Mouse (Mus musculus) brain, embryonic 18.5 days (tissue): ENCODE results near the gene Cfdp1.

Source experiments
- DNase-seq: peaks from one replicate; pipeline ENCODE4 v3.0.0-alpha.2; 2012; ENCODE audit warnings: low read depth, low spot score

Cfdp1 gene

DNA sequence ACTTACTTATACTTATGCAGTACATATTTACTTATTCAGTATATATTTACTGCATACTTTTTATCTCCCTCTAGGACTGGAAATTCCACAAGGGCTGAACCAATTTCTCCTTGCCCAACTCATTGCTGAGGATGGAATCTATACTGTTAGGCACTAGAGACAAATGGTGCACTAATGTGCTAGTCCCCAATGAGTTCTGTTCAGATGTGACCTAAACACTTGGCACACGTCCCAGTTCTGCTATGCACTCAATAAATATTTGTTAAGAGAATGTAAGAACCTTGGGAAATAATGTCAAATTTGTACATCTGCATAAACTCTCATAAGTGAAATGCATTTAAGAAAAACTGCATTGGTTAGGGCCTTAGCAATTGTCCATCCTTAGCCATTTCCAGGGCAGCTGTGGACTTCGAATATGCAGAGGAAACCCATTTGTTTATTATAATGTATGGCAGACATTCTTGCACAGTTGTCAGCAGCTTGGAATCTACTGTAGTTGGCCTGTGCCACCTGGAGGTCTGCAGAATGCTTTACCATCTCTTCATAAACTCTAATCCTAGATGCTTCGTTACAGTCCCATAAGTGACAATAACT is 60.7 kb downstream of the Cfdp1 start:
- DNase-seq: no peak

DNA sequence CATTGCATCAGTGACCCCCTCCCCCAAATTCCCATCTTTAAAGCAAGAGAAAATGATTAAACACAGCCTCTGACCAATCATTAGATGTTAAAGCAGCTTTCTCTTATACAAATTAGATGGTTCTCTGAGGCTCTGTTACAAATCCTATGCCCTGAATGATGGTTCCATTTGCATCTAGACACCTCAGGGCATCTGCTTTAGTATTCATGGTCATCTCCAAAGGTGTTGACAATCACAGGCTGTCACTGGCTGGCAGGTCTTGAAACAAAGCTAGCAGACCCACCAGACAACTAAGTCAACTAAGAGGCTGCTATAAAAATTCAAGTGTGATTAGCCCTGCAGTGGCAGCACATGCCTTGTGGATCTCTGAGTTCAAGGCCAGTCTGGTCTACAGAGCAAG is 64.5 kb downstream of the Cfdp1 start:
- DNase-seq: no peak

DNA sequence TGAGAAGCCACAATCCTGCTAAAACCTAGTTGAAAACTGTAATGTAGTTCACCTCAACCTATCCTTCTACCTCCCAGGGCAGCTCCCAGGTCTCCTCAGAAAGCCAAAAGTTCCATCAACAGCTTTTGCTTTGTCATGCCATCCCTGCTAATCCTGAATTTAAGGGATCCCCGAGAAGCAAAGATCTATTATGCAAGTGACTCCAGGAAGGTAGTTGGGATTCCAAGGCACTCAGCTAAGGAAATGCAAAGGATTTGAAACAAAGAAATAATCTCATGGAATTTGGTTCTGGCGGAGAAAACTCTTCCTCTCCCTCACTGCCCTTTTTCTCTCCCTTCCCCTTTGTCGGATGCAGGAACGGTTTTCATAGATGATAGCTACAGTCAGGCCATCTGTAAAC is 64.9 kb downstream of the Cfdp1 start:
- DNase-seq: no peak

GRCm38 (mm10) chr8:111788497-111788896 is 65.6 kb downstream of the Cfdp1 start:
- no peak for DNase-seq

- no peak for DNase-seq
Measured at GRCm38 (mm10) chr8:111788085-111788484, 66.0 kb downstream of the Cfdp1 start.

GRCm38 (mm10) chr8:111787683-111788082 is 66.4 kb downstream of the Cfdp1 start:
- DNase-seq: no peak

DNA sequence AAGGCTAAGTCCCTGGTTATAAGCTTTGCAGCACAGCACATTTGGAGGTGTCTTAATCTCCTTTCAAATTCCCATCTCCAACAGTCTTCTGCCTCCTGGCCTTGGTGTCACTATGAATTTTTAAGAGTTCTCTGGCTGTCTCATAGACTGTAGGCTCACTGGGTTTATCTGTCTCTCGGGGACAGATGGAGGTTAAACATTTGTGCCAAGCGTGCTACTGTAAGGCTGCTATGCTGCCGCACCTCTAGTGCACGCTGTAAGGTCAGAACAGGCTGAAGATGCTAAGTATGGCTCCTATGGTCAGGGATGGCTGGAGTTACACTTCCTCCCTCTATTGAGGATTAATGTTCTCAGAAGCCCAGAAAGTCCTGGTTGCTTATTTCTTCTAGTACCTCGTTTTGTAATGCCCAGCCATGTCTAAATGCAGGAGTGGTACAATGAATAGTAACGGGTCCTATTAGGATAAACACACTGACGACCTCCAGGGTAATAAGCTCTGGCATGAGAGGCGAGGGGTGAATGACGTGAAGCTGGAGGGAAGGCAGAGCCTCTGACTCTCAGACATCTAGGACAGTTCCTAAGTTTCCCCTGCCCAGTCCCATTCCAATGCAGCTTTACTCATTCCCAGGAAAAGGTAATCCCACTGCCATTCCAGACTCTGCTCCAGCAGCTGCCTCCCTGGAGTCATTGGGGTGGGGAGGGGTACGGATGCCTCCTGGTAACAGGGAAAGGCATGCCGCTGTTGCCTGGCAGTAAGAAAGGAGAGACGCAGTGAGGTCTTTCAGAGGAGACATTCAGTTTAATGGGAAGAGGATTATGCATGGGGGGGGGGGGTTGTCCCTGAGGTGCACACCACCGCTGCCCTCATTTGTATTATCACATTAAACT is 67.1 kb downstream of the Cfdp1 start:
- DNase-seq: no peak

DNA sequence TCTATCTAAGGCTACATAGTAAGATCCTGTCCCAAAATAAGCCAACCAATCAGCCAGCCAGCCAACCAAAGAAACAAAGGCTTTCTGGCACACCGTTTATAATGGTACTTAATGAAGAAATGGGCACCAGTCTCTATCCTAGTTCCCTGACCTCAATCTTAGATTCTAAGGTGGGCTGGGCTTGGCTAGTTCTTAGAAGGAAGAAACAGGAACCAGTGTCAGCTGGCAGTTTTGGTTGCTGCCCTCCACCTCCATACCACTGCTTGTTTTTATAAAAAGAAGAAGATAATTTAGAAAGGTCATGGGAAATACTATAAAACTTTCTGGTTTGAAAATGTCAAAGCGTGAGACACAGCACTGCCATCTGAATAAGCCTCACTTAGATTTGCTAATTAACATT is 68.0 kb downstream of the Cfdp1 start:
- no peak for DNase-seq

DNA sequence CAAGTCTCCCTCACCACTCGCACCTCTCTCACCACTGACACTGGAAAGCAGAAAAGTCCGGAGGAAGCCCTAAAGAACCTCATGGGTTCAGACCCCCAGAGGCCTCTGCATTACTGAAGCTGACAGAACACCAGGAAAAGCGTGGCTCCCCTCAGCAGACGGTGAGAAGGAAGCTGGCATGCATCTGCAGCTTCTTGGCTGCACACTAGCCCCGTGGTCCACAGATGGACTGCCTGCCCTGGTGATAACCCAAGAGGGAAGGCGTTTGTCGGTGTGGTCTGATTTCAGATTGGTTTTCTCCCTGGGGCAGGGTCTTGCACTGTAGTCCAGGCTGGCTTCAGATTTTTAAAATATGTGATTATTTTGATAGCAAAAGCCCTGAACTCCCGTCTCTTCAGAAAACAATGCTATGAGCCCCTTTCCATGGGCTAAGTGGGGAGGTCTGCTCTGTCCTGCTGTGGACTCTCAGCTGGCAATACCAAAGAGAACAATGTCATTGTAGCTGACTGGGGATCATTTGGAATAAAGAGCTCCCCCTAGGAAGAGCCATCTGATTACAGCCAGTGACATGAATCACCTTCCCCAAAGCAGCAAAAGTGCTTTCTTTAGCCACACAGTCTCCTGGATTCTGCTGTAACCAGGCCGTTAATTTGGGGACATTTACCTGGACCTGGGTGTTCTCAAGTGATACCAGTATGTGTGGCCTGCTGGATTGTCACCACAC is 71.3 kb downstream of the Cfdp1 start:
- DNase-seq: no peak

GRCm38 (mm10) chr8:111782161-111782560 is 71.9 kb downstream of the Cfdp1 start:
- DNase-seq: no peak

GRCm38 (mm10) chr8:111780697-111781424 is 73.2 kb downstream of the Cfdp1 start:
- DNase-seq: no peak

DNA sequence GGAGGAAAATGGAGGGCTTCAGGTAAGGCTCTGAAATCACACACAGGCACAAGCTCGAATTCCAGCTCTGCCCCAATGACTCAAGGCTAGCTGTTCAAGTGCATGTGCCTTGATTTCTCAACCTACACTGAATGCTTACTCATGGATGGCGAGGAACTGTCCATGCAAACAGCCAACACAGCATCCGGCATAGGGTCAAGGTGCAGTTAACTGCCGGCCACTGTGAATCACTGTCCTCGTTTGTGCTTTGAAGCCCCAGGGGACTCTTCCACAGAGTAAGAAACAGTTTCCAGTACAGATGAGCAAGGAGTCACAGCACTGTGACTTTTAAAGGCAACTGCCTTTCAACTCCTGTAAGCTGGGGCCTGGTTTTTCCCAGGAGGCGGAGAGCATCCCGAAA is 74.4 kb downstream of the Cfdp1 start:
- no peak for DNase-seq

DNA sequence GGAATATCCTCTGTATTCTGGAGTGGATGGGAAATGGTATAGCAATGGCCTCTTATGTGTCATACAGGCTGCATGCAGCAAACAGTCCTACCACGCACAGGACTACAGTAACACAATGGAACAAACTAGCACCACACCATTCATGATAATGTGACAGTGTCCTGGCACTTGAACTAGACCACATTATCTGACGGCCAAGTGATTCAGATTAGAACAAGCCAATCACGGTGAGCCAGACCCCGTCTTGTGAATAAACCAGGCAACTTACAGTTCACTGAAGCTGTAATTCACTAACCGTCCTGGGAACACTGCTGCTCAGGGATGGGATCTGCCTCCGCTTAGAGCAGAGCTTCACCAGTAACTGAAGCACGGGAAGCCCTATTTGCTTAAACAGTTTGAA is 75.3 kb downstream of the Cfdp1 start:
- DNase-seq: no peak

- no peak for DNase-seq
Measured at GRCm38 (mm10) chr8:111776492-111776891, 77.6 kb downstream of the Cfdp1 start.

DNA sequence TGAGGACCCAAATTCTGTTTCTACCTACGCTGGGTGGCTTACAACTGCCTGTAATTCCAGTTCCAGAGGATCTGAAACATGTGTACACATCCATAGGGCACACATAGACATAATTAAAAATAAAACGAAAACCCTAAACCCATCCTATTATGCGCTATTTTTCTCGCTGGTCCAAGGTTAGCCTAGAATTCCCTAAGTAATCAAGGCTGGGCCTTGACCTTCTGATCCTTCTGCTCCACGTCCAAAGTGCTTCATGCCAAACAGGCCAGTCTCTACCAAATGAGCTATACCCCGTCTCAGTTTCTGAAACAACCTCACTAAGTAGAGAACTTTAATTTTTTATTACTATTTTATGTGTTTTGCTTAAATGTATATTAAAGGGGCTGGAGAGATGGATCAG is 78.3 kb downstream of the Cfdp1 start:
- DNase-seq: no peak

DNA sequence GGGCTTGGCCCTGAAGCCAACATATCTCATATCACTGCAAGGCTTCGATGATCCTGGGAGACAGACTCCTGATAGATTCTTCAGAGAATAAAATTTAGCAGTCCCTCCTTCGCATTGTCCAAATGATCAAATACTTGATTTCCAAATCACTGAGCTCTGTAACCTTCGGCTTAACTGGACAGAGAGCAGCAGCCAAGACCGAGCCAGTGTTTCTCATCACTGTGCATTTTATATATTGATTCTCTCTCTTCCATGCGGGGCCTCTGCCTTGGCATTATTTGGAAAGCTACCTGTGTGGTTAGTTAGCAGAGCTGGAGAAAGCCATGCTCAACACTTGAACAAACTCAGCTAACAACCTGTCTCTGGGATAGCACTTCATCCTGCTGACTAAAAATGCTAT is 80.6 kb downstream of the Cfdp1 start:
- DNase-seq: no peak

- no peak for DNase-seq
Measured at GRCm38 (mm10) chr8:111773057-111773456, 81.0 kb downstream of the Cfdp1 start.

- no peak for DNase-seq
Measured at GRCm38 (mm10) chr8:111772083-111772482, 82.0 kb downstream of the Cfdp1 start.

DNA sequence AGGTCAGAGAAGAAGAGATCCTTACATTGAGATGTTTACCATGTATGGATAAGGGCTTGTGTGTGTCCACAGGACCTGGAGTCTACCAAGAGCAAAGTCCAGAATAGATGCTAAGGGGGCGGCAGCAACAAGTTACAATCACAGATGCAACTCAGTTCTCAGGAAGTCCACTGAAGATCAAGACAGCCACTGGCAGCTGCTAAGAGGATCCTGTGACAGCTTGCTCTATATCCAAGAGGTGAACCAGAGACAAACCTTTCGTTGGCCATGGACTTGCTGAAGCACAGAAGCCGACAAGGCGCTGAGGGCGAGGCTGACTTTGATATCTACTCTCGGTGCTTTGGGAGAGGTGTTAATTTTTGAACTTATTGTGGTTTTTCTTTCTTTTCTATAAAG is 82.5 kb downstream of the Cfdp1 start:
- no peak for DNase-seq

DNA sequence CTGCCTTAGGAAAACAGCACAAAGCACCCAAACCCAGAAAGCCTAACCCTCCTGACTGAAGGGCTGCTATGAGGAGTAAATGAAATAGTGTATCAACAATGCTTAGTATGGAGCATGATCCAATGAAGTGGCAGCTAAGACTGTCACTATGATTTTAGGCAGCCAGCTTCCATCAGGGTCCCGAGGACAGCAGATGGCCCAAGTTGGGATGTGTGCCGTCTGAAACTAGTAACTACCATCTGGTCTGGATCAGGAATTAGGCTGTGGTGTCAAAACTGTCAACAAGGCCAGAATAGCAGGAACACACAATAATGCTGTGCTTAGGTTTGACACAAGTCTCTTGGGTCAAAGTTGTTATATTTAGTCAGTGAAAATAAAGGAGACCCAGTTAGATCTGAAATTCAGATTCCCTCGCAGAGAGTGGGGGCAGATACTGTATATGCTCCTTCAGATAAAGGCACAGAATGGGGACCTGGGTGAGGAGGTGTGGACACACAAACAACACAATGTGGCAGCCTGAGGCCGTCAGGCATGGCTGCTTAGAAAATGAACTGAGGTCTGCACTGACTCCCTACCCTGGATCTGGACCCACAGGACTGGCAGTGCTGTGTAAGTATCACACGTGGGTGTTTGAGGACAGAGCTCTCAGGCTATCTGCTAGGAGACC is 83.0 kb downstream of the Cfdp1 start:
- peak; percentile 46 for DNase-seq

DNA sequence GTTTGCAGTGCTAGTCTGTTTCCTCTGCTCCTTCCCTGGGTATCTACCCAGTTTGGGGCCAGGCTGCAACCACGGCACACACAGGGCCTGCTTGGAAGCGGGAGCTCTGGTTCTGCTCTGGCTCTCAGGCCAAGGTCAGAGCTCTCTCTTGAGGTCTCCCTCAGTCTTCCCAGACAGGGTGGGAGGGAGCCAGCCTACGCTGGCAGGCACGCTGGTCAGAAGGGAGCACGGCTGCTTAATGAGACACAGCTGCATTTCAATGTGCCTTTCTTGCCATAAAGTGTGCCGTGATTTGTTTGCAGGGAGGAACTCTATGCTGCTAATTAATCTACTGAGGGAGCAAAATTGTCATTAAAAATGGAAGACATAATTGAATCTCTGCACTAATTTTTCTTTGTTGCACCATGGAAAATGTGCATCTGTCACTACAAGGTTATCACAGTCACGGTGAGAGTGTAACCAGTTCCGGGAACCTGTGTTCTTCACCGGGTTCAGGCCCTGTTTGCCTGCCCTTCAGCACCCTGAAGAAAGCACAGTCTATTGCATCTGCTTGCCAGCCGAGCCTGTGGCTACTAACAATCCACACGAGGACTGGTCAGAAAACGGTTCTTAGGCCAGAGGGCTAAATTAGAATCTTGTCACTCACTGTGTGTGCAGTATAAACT is 84.2 kb downstream of the Cfdp1 start:
- no peak for DNase-seq
